Mouse (Mus musculus) bone marrow, adult 2 months (tissue): Measurements from ENCODE around the gene Cd34.

Experiments
- CTCF ChIP-seq: fragments of 200-500 bp; IDR thresholded peaks from 2 replicates; pipeline ENCODE4 v1.5.1; 2011; ENCODE audit warnings: low read length, control low read depth; ENCODE audit not compliant: control insufficient read depth, insufficient read depth
- POLR2A ChIP-seq: fragments of 200-500 bp; IDR thresholded peaks from 2 replicates; pipeline ENCODE4 v1.6.1; 2011; ENCODE audit warnings: low read depth, mild to moderate bottlenecking, control low read depth, low read length, borderline replicate concordance; ENCODE audit not compliant: control insufficient read depth

GRCm38 (mm10) chr1:194971980-194972379, 33.4 kb downstream of the Cd34 start:
- no peak for TF ChIP-seq CTCF
- no peak for TF ChIP-seq POLR2A
